Mouse (Mus musculus) urinary bladder, adult 18-20 months (tissue): ENCODE data around the gene St3gal5.
A peak's percentile ranks its signal among the peaks of the same experiment; 100 is the strongest.
"Not testable (repeated sequence)": the region's sequence is repeated elsewhere in the genome, so short reads cannot be mapped to it uniquely, and the experiment has no call there.

Experiments
- DNase-seq, 2 experiments: peaks; one replicate each; pipeline ENCODE4 v3.0.0; 2022; ENCODE audit warnings: low spot score in 2 of 2, mixed read lengths in 2 of 2

St3gal5 gene

DNA sequence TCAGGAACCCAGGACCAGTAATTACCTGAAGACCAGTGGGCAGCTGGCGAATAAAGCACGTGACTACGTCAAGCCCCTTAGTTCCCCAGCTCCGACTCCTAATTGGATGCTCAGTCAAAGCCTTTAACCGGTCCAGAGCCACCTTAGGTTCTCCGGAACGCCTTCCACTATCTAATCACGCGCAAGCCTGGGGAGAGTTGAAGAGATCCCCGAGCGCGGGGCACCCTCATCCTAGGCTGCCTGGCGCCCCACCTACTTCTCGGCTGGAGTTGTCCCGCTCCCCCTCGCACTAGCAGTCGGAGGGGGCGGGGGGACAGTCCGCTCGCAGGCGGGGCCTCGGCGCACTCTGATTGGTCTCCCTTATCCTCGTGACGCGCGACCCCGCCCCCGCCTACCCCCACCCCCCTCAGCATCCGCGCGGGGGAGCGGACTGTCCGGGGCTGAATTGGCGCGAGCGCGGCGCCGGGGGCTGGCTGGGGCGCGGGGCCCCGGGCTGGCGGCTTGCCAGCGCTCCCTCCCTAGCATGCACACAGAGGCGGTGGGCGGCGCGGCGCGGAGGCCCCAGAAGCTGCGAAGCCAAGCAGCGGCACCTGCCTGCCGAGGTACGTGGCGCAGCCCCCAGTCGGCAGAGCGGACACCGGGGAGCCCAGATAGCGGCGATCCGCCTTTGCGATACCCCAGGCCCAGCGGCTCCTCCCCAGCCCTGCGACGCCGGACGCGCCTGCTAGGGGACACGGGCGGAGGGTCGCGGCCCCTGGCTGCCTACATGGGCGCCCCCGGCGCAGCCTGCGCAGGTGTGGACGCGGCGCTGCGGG lies at the start of gene St3gal5:
TSS of gene St3gal5 (plus strand) at position 412 of the 815 bp plus-strand sequence.
- peak; percentile 70 to 81 for DNase-seq

DNA sequence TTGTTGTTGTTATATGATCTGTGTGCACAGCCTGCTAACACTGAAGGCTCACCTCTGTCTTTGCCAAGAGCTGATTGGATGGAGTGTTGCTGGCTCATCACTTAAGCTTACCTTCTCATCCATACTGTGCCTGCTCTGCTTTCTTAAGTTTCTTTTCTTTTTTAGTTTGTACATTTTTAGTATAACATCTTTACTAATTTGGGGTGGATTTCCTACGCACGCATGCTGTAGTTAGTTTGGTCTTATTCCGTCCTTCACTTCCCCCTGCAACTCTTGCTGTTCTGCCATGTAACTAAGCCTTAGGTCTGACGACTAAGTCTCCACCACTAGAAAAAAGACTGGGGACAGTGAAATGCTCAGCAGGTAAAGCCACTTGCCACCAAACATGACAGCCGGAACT lies 48.7 kb upstream of the St3gal5 start:
- no peak for DNase-seq

DNA sequence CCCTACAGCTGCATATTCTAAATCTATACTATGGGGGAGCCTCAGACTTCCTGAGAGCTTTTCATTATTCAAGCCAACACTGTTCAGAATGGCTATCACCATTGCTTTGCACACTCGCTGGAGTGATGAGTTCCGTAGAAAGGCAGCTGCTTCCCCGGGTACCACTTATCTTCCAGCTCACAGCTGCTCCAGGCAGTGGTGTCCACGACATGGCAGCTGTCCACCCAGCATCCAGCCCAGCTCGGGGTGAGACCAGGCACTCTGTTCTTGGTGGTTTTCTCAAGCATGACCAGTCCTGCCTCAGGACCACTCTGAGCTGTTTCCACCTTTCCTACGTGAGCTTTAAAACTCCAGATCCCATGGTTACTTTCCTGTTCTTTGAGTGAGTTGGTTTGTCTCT lies 47.5 kb upstream of the St3gal5 start:
- no peak for DNase-seq

DNA sequence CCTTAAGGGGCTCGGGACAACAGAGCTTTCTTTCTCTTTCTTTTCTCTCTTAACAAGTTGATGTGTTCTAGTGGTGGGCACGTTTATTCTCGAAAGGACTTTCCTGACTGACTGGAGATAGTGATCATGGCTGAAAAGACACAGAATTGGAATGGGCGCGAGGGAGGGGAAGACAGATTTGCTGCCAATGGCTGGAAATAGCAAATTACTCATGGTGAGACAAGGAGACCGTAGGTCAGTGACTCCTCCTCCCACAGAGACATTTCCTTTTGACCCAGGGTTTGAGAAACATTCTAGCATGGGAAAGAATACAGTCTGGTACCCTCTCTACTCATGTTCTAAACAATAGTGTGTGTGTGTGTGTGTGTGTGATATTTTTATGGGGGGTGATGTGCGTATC lies 46.6 kb upstream of the St3gal5 start:
- no peak for DNase-seq

DNA sequence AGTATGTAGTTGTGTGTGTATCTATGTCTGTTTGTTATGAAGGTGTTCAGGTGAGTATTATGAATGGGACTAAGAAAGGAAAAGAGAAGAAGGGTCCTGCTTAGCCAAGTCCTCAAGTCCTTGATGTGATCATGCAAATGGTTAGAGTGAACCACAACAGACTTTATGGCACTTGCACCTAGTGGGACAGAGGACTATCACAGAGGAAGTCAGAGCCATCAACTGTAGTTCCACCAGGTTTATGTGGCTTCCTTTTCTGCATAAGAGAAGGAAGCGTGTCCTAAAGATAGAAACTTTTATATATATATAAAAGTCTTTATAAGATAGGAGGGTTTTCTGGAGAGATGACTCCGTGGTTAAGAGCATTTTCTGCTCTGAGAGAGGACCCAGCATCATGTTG lies 46.1 kb upstream of the St3gal5 start:
- no peak for DNase-seq

DNA sequence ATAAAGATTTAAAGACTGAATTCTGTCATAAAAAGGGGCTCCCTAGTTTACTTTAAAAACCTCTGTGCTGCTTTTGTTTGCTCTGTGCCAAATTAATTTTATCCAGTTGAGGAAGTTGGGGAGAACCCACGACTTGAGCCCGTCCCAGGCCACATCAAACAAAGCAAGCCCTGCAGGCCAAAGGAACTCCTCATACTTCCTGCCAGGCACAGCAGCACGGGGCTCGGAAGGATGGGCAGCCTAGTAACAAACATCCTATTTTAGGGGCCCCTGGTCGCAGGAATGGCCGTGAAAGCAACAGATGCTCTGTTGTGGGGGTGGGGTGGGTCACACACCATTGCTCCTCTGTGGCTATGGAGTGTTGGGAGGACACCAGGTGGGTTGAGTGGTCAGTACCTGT lies 45.6 kb upstream of the St3gal5 start:
- DNase-seq = no peak

DNA sequence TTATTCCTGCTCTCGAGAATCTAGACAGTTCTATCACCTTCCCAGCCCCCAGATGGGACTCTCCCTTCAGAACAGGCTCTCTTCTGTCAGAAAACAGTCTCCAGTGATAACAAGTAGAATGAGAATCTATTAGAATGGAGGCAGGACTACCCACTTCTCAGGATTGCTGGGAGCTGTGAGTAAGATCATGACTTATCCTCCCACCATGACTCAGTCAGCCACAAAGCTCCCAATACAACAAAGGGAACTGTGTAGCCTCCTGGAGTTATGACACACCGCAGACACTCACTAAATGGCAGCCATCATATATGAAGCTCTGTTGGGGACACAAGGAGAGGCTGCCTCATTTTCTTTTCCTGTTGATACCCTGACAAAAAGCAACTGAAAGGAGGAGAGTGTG lies 40.8 kb upstream of the St3gal5 start:
- no peak for DNase-seq

DNA sequence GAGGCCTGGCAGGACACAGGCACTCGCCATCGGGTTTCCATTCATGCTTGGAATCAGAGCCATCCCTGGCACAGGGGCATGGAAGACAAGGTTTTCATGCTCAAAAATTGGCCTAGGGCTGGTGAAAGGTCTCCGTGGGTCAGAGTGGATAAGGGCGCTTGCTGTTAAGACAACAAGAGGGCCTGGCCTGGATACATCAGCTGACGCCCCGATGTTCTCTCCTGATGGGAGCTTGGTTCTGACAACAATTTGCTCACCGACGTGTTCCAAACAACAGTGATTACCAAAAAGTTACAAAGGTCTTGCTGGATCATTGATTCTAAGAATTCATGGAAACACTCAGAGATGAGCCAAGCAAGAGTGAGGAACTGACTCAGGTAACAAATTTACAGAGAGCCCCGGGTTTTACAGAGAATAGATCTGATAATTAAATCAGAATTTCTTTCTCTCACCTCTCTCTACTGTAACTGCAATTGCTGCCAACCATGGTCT lies 38.9 kb upstream of the St3gal5 start:
- DNase-seq = no peak

DNA sequence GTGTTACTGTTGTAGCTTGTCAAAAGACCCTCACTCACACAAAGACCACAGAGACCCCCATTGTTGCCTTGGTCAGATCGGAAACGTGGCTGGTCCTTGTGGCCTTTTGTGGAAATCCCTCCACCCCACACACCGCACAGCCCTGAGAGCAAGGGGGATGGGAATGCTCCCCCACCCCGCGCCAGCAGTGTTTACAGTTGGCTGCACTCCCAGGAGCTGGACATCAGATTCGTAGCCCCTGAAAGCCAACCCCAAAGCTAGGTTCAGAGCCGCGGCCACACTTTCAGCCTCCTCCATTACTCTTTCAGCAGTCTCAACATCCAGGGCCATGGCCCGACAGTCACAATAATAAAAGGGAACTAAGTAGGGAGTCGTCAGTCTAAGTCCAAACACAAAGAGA lies 36.7 kb upstream of the St3gal5 start:
- not testable (repeated sequence) for DNase-seq

DNA sequence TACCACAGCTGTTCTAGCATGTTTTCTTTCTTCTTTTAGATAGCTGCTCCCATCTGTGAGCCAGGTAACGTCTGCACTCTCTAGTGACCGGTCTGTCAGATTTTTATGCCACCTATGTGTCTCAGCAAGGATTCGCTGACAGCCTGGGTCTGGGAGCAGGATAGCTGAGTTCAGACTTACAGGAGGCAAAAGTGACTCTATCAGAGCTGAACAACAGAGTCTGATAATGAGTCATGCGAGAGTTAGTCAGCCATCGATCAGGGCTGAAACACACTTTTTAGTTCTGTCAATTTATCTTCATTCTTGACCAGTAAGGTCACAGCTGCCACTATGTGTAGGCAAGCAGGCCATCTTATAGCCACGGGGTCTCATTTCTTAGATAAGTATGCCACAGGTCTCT lies 33.7 kb upstream of the St3gal5 start:
- DNase-seq = no peak

DNA sequence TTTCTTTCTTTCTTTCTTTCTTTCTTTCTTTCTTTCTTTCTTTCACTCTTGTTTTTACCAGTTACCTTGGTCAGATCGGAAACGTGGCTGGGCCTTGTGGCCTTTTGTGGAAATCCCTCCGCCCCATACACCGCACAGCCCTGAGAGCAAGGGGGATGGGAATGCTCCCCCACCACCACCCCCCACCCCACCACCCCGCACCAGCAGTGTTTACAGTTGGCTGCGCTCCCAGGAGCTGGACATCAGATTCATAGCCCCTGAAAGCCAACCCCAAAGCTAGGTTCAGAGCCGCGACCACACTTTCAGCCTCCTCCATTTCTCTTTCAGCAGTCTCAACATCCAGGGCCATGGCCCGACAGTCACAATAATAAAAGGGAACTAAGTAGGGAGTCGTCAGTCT lies 31.4 kb upstream of the St3gal5 start:
- DNase-seq = no peak

DNA sequence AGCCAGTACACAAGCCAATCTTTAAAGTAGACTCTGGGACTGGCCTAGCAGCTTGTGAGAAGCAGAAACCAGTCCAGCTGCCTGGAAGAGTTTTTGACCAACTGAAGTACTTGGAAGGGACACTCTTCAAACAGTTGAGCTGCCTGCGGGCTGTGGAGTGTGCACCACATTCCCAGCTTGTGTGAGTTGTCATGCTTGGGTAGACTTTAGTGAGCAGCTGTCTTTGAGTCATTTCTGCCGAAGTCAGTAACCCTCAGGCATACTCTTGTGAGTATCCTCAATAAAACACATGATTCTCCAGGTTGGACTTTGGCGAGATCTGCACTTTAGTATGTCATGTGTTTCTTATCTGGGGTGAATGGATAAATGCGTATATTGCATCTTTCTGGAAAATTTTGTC lies 29.0 kb upstream of the St3gal5 start:
- no peak for DNase-seq

DNA sequence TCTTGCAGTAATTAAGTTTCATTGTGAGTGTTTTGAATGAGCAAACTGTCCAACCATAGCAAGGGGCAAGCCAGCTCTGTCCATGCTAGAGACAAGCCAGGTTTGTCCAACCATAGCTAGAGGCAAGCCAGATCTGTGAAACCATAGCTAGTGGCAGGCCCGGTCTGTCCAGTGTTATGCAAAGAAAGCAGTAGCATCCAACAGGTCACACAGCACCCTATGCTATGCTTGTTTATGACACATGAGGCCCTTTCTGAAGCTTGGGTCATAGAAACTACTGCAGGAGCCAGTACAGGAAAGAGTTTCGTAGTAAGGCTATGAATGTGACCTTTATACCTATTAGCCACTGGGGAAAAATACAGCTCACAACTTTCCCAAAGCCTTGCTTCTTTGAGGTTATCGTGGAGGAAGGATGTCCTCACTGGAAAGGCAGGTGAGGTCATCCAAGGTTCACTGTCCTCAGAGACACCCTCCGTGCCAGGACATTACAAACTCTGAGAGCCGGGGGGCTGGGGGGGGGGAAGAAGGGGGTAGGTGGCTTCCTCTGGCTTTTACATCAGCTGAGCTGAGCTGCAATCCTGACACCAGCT lies 26.0 kb upstream of the St3gal5 start:
- no peak for DNase-seq

DNA sequence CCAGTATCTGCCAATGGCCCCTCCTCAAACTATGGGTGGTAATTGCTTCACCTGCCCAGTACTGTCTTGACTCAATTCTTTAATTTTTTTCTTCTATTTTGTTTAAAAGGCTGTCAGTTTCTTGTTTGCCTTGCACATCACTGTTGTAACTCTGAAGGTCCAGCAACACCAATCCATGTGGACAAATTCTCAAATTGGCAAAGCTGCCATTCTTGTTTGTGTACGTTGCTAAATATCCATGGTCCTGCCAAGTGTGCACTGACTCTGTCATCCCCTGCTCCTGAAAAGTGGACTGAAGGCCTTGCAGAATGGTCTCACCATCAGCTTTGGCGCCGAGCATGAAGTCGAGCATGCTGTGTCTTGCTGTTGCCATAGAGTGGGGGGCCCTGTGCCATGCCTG lies 23.6 kb upstream of the St3gal5 start:
- no peak for DNase-seq

DNA sequence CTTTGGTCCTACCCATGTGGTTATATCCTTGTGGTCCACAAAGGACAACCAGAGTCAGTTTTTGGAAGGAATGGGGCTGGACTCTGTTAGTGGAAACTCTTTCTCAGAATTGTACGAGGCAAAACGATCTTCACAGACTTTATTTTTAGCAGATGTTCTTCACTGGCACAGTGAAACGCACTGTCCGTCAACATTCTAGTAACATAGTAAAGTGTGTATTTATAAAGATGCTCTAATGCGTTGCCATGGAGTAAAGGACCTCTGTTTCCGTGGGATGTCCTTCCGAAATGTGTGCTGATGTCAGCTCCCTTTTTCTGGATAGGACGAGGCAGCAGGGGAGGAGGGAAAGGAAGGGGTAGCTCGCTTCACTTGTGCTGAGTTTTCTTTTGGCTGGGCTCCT lies 20.9 kb upstream of the St3gal5 start:
- no peak for DNase-seq

DNA sequence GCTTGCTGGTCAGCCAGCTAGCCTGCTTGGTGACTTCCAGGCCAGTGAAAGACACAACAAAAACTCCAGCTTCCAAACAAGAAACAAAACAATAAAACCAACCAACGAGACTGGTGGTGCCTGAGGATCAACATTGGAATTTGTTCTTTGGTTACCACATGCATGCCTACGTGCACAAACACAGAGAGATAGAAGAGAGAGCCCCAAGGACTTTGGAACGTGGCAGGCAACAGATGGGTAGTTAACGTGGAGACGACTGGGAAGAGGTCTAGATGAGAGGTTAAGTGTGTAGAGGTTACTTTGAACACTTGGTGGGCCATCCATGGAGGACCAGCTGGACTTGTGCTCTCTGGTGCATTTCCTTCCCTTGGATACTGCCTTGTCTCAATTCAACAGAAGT lies 19.2 kb upstream of the St3gal5 start:
- no peak for DNase-seq

DNA sequence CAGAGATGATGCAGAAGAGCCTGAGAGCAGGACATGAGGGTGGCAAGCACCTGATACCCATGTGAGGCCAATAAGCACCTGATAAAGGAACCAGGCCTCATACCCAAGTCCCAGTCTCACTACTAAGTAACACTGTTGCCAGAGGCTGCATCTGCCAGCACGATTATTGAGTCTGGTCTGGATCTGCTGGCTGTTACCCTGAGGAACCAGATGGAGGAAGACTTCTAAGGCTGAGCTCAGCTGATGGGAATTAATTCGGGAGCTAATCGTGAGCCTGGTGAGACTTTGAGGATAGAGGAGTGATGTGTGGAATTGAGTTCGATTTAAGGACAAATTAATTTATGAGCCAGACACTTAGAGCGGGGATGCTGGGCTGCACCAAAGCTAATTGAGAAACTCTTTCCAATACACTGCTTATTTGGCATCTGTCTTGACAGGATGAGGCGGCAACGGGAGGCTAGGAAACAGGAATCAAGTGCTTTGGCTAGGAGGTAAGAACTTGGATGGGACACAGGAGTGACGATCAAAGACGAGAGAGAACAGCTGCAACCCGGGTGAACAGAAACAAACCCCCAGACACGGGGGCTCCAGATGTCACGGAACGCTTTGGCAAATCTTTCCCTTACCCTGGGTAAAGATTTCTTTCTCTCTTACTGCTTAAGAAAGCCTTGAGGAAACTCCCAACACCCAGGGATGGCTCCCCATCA lies 15.9 kb upstream of the St3gal5 start:
- DNase-seq = no peak

DNA sequence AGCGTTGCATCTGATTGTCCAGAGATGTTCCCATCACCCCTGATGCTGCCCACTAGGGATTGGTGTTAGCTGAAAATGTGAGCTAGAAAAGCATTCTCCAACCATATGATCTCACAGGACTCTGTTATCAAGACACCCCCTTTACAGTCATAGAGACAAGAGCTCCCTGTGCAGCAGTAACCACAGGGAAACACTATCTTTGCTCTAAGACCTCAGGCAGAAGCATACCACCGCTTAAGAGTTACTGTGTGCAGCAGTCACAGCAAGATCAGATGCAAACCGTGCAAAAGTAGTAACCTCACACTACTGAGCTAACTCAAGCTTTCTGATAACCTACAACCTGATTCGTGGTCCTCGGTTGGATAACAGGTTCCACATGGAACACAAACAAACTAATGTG lies 10.0 kb upstream of the St3gal5 start:
- DNase-seq = no peak

DNA sequence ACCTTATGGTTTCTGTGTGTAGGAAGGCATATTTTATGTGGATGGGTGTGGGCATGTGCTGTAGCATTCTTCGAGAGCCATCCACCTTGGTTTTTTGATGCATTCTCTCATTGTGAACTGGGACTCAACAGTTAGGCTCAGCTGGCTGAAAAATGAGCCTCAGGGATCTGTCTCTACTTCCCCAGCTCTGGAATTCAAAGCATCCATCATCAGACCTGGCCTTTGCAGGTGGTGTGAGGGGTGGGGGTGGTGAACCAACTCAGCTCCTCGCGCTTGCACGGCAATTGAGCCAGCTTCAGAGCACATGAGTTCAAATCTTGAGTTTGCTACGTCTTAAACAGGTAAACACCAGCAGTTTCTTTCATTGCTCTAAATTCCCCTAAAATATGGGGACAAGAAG lies 7.5 kb upstream of the St3gal5 start:
- DNase-seq = no peak

DNA sequence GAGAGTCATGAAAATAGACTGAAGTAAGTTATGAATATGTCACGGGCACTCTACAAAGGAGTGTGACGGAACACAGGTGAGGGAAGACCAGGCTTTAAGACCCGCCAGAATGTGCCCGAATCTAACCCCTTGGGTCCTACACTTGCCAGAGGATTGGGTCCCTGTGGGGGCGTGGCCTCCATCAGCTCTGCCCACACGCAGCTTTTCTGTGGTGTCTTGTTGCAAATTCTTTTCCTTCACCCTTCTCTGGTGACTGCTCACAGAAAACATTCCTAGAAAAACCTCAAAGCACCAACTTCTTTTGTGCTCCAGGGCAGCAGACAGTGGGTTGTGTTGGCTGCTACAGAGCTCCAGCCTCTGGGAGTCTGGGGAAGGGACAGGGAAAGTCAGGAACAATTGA lies 6.4 kb upstream of the St3gal5 start:
- no peak for DNase-seq

DNA sequence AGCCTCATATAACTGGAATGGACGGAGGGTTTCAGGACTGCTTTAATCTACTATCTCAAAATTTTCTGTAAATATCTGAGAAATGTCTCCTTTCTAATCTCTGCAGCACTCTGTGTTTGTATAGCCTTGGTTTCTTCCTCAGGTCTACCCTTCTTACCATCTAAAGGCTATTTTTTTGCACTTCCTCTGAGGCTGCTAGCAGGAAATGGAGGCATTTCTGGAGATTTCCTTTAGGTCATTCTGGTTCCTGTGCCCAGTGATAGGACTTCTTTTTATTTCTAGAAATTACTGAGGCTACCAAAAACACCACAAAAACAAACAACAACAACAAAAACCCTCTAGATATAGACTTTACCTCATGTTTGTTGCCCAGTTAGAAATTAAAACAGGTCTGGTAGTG lies 4.3 kb upstream of the St3gal5 start:
- no peak for DNase-seq

DNA sequence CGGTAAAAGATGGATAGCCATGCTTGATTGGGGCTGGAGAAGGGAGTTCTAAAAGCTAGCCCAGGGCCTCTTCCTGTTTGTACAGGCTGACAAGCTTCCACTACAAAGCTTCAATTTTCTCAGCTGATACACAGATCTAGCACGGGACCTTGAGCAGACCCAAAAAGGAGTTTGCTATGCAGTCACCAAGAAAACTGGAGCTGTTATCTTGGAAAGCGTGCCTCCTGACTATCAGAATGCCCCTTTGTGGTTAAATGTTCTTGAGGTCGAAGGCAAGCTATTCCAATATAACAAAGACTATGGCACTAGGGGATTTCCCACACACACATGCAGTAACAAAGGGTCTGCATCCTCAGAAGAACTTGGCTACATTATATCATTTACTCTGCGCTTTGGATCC lies 1.2 kb upstream of the St3gal5 start:
- DNase-seq = no peak

DNA sequence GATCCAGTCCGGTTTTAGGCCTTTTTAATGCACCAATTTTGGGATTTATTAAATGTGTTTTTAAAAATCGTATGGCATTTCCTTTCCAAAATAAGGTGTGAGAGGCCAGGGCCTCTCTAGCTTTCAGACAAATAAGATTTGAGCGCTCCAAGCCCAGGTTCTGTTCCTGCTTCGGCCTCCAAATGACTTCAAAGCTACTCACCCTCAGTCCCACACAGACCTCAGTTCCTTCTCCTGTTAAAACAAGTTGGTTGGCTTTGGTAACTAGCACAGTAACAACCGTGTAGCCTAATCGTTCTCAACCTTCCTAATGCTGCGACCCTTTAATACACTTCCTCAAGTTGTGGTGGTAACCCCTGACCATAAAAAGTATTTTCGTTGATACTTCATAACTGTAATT lies 723 bp upstream of the St3gal5 start:
- no peak for DNase-seq
